Mouse (Mus musculus) right cerebral cortex, postnatal 25 days (tissue): Measurements from ENCODE around the gene H2-Q10.

Source experiments
- DNase-seq: peaks from one replicate; pipeline ENCODE4 v3.0.0; 2022

H2-Q10 gene

GRCm38 (mm10) chr17:35516652-35517500 is 47.0 kb downstream of the H2-Q10 start, which contains the start of the genes Tcf19 and Cchcr1:
Gene Tcf19, minus strand, starts transcription at chr17:35516824.
Gene Cchcr1, plus strand, starts transcription at chr17:35517100.
- DNase-seq, result peak; percentile 94

DNA sequence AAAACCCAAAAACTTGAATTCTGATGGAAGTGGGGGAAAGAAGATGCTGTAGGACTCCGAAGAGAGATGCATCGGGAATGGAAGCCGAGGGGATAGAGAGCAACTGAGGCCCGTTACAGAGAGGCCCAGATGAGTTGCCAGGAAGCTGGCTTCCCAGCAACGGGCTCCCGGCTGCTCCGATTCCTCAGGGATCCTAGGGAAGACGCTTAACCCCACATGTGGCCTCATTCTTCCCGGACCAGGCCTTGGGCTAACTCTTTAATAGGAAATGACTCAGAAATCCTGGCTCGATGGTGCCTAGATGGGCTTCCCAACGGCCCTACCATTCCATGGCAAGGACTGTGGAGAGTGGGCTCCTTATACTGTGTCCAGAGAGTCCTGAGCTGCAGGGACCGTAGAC is 47.6 kb downstream of the H2-Q10 start:
- DNase-seq, result no peak
